Mouse (Mus musculus) heart, postnatal 4 days (tissue): Measurements from ENCODE around the gene Cblb. TPM values are rescaled to one million over a fixed set of nuclear protein-coding genes. Genes with fewer than 3 reads are reported as not detected.

Experiments
- DNase-seq: peaks from one replicate; pipeline ENCODE4 v3.0.0; 2021
- total RNA-seq, 2 experiments: library from RNA; stranded (reverse); gene quantifications; 2 replicates each; pipeline ENCODE4 v1.2.3; 2021

Cblb gene
- total RNA-seq, 2 experiments from 2014 or later, result 15.4 to 17.2 TPM

DNA sequence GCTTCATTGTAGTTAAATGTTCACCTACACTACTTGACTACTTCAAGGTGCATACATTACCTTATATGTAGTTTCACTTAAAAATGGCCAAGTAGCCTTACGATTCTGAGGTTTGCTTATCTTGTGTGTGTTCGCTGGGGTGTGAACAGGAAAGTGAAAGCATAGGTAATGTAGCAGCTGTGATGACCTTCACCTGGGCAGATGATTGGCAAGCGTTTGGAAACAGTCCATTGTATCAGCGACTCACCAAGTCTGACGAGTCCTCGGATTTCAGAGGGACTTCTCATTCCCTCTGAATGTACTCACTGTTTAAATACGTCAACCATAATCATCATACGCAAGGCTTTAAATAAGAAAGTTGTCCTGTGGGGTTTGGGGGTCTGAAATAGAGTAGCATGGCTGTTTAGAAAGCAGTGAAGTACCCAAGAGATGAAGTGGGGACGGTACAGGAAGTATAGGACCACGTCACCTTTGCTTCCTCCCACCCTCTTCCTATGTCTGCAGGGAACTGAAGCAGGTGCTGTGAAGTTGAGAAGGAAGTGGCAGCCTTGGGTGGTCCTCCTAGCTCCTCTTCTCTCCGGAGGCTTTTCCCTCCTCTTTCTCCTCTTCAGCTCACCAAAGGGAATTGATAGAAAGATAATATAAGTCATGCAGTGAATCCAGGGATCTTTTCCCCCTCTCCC is 101.9 kb downstream of the Cblb start:
- DNase-seq, result no peak

- DNase-seq, result peak; percentile 12
Observed at GRCm38 (mm10) chr16:52134631-52135227, 103.7 kb downstream of the Cblb start.

- no peak for DNase-seq
Observed at GRCm38 (mm10) chr16:52135689-52136390, 104.8 kb downstream of the Cblb start.

- DNase-seq, result no peak
Observed at GRCm38 (mm10) chr16:52143101-52143500, 112.1 kb downstream of the Cblb start.

GRCm38 (mm10) chr16:52143818-52144217 is 112.8 kb downstream of the Cblb start:
- no peak for DNase-seq

GRCm38 (mm10) chr16:52144792-52145191 is 113.8 kb downstream of the Cblb start:
- DNase-seq, result no peak

DNA sequence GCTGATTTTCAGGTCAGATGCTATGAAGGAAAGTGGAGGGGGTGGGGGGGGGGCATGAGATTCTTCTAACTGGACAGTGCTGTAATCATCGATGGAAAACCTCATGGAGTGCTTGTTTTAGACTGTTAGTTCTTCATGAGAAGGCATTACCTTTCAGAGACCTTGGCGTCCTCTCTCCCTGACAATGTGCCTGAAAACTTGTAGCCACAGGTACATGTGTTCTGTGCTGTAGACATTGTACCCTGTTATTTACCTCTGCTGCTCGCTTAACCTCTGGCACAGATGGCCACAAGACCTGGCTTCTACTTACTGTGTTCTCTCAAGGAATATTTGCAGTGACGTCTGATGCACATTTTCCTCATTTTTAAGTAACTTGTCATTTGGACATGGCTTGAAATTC is 114.5 kb downstream of the Cblb start:
- DNase-seq, result no peak

GRCm38 (mm10) chr16:52146976-52147696 is 116.1 kb downstream of the Cblb start:
- no peak for DNase-seq

DNA sequence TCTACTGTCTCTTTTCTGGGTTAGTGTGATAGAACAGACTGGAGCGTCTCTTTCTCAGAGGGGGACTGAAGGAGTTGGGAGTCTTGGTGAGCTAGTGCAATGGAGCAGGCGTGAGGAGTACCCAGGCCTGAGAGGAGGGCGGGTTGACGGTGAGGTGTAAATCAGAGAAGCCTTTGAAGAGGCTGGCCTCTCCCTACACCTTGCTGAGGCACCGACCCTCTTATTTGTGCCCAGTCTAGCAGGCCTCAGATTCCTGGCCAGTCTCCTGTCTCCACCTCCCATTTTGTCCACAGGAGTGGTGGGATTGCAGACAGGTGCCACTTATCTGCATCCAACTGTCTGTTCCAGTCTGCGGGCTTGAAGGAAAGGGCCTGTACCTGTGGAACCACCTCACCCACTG is 117.0 kb downstream of the Cblb start:
- DNase-seq, result no peak

DNA sequence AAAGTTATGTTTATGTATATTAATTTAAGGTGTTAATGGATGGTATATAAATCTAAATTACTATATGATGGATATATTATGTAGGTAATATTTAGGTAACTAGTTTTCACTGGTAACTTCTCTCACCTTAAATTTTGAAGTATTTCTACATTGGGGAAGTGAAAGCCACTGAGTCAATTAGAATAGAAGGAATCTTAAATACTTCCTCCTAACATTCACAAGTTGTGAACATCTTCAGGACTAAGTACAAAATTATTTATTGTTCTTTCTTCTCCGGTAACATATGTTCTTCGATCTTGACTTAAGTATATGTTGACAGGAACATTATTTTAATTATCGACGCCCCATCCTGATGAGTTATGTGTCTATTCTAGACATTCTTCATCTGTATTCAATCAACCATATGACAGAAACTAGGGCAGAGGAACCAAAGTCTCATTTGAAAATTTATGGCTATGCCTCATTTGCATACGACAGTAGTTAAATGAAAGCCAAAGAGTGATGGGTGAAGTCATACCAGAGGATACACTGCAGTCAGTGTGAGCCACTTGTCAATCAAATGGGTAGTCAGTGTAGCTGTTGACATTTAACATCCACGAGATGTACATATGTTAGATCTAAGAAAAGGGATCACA is 118.2 kb downstream of the Cblb start:
- no peak for DNase-seq

- no peak for DNase-seq
Observed at GRCm38 (mm10) chr16:52155030-52155696, 124.1 kb downstream of the Cblb start.

DNA sequence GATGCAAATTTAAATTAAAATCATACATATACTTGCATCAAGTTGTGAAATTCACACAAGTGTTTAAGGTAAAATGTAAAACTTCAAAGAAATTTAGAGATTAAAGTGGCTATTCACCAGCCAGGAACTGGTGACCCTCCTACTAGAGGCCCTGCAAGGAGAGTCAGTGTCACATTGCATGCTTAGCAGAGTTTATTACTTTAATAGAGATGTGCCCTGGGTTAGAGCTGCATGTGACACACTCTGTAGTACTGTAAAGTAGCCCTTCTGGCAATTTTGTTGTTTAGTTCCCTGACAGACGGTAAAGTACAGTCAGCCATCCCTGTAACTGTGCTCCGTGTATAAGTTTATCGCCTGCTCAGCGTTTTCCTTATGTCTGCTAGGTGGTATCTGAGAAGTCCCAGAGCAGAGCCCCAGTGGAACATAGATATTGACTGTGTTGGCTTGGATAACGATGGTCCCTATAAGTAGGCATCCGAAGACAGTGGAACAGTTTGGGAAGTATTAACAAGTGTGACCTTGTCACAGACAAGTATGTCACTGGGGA is 129.0 kb downstream of the Cblb start:
- DNase-seq, result no peak

DNA sequence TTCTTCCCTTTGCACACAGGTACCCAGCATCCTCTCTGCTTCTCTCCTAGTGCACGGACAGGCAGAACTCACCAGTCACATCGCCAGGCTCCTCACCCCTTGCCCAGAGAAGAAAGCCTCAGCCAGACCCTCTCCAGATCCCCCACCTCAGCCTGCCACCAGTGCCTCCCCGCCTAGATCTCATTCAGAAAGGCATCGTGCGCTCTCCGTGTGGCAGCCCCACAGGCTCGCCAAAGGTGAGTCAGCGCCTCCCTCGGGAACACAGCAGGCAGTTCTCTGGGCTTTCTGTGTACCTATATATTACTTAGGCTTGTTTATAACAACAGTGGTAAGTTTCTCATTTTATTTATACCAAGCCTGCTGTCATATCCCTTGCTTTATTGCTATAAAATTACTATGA is 133.2 kb downstream of the Cblb start:
- no peak for DNase-seq

DNA sequence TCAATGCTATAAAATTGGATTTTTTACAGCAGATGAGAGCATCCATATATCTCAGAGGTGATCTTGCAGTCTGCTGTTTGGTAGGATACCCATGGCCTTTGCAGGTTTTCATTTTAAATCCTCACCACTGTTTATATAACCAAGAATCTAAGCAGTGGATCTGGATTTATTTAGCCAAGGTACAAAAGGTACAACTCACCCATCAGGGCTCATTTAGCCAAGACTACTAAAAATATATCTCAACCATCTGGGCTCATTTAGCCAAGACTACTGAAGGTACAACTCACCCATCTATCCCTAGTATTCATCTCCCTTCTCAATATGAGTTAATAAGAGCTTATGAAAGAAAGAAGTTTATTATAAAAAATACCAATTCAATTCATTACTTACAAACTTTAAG is 142.2 kb downstream of the Cblb start:
- no peak for DNase-seq

DNA sequence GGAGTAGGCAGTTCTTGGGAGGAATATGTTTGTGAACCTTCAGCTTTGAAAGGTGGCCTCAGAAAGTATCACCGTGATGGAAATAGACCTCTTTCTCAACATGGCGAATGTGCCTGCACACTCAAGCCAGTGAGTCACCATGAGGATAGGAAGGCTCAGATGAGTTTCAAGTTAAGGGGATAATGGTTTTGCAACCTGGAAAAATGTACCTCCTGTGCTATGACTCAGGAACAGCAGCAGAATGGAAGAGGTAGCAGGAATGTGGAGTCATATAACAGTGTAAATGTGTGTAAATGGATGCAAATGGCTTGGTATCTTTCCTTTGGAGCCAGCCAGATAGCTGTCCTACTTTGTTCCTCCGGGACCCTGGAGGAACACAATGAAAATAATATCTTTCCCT is 148.8 kb downstream of the Cblb start:
- no peak for DNase-seq

GRCm38 (mm10) chr16:52182057-52182456 is 151.0 kb downstream of the Cblb start:
- no peak for DNase-seq

DNA sequence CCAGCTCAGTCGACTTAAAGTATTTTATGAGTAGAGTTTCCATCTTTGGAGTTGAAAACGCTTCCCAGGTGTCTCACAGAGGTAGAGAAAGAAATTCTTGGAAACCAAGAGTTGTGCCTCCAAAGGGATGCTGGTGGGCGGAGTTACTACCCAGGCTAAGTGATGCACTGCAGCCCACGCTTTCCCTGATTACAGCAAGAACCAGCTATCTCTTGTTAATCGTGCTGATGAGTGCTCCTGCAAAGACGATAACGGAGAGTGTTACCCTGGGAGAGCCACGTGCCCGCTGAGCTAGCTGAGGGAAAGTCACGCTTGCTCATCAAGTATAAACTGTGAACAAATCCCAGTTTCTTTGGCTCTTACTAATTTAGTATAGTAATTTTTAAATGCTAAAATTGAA is 153.3 kb downstream of the Cblb start:
- no peak for DNase-seq

DNA sequence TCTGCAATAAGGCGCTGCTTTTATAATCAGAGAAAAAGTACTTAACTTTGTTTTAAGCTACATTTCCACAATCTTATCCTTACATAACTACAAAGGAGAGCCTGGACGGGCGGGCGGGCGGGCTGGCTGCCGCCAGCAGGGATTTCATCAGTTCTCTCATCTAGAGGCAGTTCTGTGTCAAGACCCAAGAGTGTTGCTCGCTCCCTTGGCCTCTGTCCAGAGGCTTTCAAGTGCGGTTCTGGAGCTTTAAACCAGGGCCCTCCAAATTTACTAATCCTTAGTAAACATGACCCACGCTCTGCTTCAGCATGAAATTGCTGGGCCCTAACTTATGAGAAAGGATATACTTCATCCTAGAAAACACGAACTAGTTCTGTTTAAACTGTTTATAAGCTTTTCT is 155.7 kb downstream of the Cblb start:
- DNase-seq, result peak; percentile 12

DNA sequence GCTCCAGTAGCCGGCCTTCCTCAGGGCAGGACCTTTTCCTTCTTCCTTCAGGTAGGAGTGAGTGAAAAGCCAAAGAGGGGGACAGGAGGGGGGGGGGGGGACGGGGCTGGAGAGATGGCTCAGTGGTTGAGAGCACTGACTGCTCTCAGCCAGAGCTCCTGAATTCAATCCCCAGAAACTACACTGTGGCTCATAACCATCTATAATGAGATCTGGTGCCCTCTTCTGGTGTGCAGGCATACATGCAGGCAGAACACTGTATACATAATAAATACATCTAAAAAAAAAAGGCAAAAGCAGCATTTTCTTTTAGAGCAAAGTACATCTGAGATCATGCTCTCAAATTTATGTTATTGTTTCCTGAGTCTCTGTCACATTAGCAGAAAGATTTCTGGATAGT is 158.1 kb downstream of the Cblb start:
- no peak for DNase-seq

- no peak for DNase-seq
Observed at GRCm38 (mm10) chr16:52190714-52191113, 159.7 kb downstream of the Cblb start.

- DNase-seq, result no peak
Observed at GRCm38 (mm10) chr16:52194040-52194439, 163.0 kb downstream of the Cblb start.

GRCm38 (mm10) chr16:52194866-52195265 is 163.8 kb downstream of the Cblb start:
- no peak for DNase-seq
